13 mouse cellular contexts compared by ENCODE assay signal in genomic region chr1:170431312-170431711, GRCm38 (mm10).
DNase-seq lines count a peak whose midpoint lies in the region; ATAC-seq and TF ChIP-seq lines count a peak whose summit lies in the region.
"Had no signal": no experiment of that assay in that cellular context is flagged by ENCODE, and none has a peak within 500 bp of the region (broad histone marks: within the 10 kb centered on the region; RNA-seq: fewer than 3 reads in every experiment).

No protein-coding gene starts in this region.

- ATAC-seq in forebrain, postnatal 0 days = peak; percentile 18; the same call in 1 of the 2 replicates
- ATAC-seq in forebrain, embryonic 12.5 days (ENCODE audit: low FRiP score) = no peak
- ATAC-seq in heart, embryonic 15.5 days (replicated peaks; ENCODE audit: insufficient number of reproducible peaks, insufficient read depth, low FRiP score, low read depth) = peak; percentile 76
- ATAC-seq in intestine, embryonic 16.5 days = no peak

- H3K36me3 ChIP-seq in forebrain, postnatal 0 days (ENCODE audit: insufficient read depth) = no peaks in the 10 kb centered on the region
- no peaks in the 10 kb centered on the region for H3K36me3 ChIP-seq in forebrain, embryonic 12.5 days (replicated peaks)
- no peaks in the 10 kb centered on the region for H3K36me3 ChIP-seq in heart, embryonic 15.5 days
- H3K36me3 ChIP-seq in intestine, embryonic 16.5 days (ENCODE audit: control insufficient read depth, insufficient read depth, low read length) = no peaks in the 10 kb centered on the region
- H3K36me3 ChIP-seq: neural tube, embryonic 15.5 days had no signal

- H3K9ac ChIP-seq in forebrain, postnatal 0 days = no peak overlapping the region
- H3K9ac ChIP-seq in forebrain, embryonic 12.5 days = no peak overlapping the region
- H3K9ac ChIP-seq in heart, embryonic 15.5 days = no peak overlapping the region
- H3K9ac ChIP-seq in intestine, embryonic 16.5 days (ENCODE audit: low read depth, low read length) = no peak overlapping the region
- H3K9ac ChIP-seq: neural tube, embryonic 15.5 days had no signal

- no peaks in the 10 kb centered on the region for H3K4me1 ChIP-seq in forebrain, postnatal 0 days (ENCODE audit: insufficient read depth)
- H3K4me1 ChIP-seq in forebrain, embryonic 12.5 days = peaks cover 22% of the 10 kb centered on the region
- H3K4me1 ChIP-seq in heart, embryonic 15.5 days (replicated peaks) = peaks cover 20% of the 10 kb centered on the region
- H3K4me1 ChIP-seq in intestine, embryonic 16.5 days (ENCODE audit: control insufficient read depth, insufficient read depth, low read length) = peaks cover 3% of the 10 kb centered on the region; the same call in 1 of the 2 replicates

- H3K27ac ChIP-seq in forebrain, postnatal 0 days (ENCODE audit: low read depth, low read length) = no peak overlapping the region
- no peak overlapping the region for H3K27ac ChIP-seq in forebrain, embryonic 12.5 days
- H3K27ac ChIP-seq in heart, embryonic 15.5 days = peak overlapping the region; percentile 12; the same call in 1 of the 2 replicates
- no peak overlapping the region for H3K27ac ChIP-seq in intestine, embryonic 16.5 days (ENCODE audit: low read length)
- H3K27ac ChIP-seq: neural tube, embryonic 15.5 days had no signal

- WGBS in forebrain, postnatal 0 days = 58% methylated on average over 5 of the region's 5 CpGs
- WGBS in forebrain, embryonic 12.5 days = 74% methylated on average over 5 of the region's 5 CpGs
- WGBS in heart, embryonic 15.5 days = 21% methylated on average over 5 of the region's 5 CpGs
- WGBS in intestine, embryonic 16.5 days = 63% methylated on average over 5 of the region's 5 CpGs

- no peaks in the 10 kb centered on the region for H3K9me3 ChIP-seq in forebrain, postnatal 0 days (ENCODE audit: low read length)
- no peaks in the 10 kb centered on the region for H3K9me3 ChIP-seq in forebrain, embryonic 12.5 days
- H3K9me3 ChIP-seq in heart, embryonic 15.5 days (replicated peaks) = no peaks in the 10 kb centered on the region
- no peaks in the 10 kb centered on the region for H3K9me3 ChIP-seq in intestine, embryonic 16.5 days (ENCODE audit: control insufficient read depth, low read length)
- H3K9me3 ChIP-seq: neural tube, embryonic 15.5 days had no signal

- no peak for DNase-seq in forebrain, postnatal 0 days
- DNase-seq in layer of hippocampus, postnatal 10 days (ENCODE audit: low spot score in 2 of 2) = peak; percentile 21 to 37
- no peak for DNase-seq in layer of hippocampus, postnatal 14 days (ENCODE audit: low spot score in 2 of 2)
- peak; percentile 22 for DNase-seq in cerebellum, adult 9-11 months
- DNase-seq in adipocyte (ENCODE audit: low spot score) = no peak
- DNase-seq: B cell, adult 2 months; liver; midbrain, embryonic 14.5 days; thymus, postnatal 25 days had no signal

- H3K4me3 ChIP-seq in forebrain, postnatal 0 days (ENCODE audit: low read depth, low read length) = no peak overlapping the region
- no peak overlapping the region for H3K4me3 ChIP-seq in forebrain, embryonic 12.5 days (replicated peaks)
- H3K4me3 ChIP-seq in heart, embryonic 15.5 days = no peak overlapping the region
- no peak overlapping the region for H3K4me3 ChIP-seq in intestine, embryonic 16.5 days (ENCODE audit: low read length)
- H3K4me3 ChIP-seq: neural tube, embryonic 15.5 days had no signal

- TF ChIP-seq CTCF in forebrain, postnatal 0 days (IDR thresholded peaks at IDR 0.05; ENCODE audit: low read depth) = no peak

- H3K4me2 ChIP-seq in forebrain, postnatal 0 days (ENCODE audit: low read depth) = no peak overlapping the region
- no peak overlapping the region for H3K4me2 ChIP-seq in forebrain, embryonic 12.5 days
- no peak overlapping the region for H3K4me2 ChIP-seq in heart, embryonic 15.5 days
- H3K4me2 ChIP-seq in intestine, embryonic 16.5 days (ENCODE audit: low read depth, low read length) = no peak overlapping the region
- H3K4me2 ChIP-seq: neural tube, embryonic 15.5 days had no signal

- no peaks in the 10 kb centered on the region for H3K27me3 ChIP-seq in forebrain, postnatal 0 days (ENCODE audit: insufficient read depth, low read length)
- no peaks in the 10 kb centered on the region for H3K27me3 ChIP-seq in forebrain, embryonic 12.5 days
- H3K27me3 ChIP-seq in heart, embryonic 15.5 days = no peaks in the 10 kb centered on the region
- no peaks in the 10 kb centered on the region for H3K27me3 ChIP-seq in intestine, embryonic 16.5 days (replicated peaks; ENCODE audit: control insufficient read depth, insufficient read depth, low read length)
- H3K27me3 ChIP-seq: neural tube, embryonic 15.5 days had no signal

Comparison
In these comparisons a context has a peak if more than half of its experiments do, and no peak if none do; other contexts are left out.
1. ATAC-seq: peak in forebrain, postnatal 0 days (single experiment) and heart, embryonic 15.5 days (single experiment); none in forebrain, embryonic 12.5 days (single experiment) and intestine, embryonic 16.5 days (single experiment).
2. DNase-seq: peak in layer of hippocampus, postnatal 10 days (2 of 2) and cerebellum, adult 9-11 months (single experiment); none in forebrain, postnatal 0 days (single experiment), layer of hippocampus, postnatal 14 days (0 of 2) and adipocyte (single experiment).